Mouse (Mus musculus) erythroblast, embryonic 14.5 days (primary cell): Measurements from ENCODE around the gene Mapre3.

Experiments
- GATA1 ChIP-seq: IDR thresholded peaks from 2 replicates; pipeline ENCODE4 v1.6.1; 2012; ENCODE audit warnings: low read length, inconsistent platforms, mixed read lengths
- TAL1 ChIP-seq: IDR thresholded peaks from 3 replicates; pipeline ENCODE4 v1.6.1; 2012; ENCODE audit warnings: low read length, inconsistent platforms, mixed read lengths

GRCm38 (mm10) chr5:30824124-30824988 is 9.9 kb downstream of the Mapre3 start:
- TF ChIP-seq TAL1 (no peak), GATA1 (no peak)
